In genomic region chr5:103923755-103924154, GRCm38 (mm10) we compare ENCODE assay signal across 31 mouse cellular contexts. TPM values are rescaled to one million over a fixed set of nuclear protein-coding genes. Genes with fewer than 3 reads are reported as not detected.
"Had no signal": no experiment of that assay in that cellular context is flagged by ENCODE, and none has a peak within 500 bp of the region (broad histone marks: within the 10 kb centered on the region; RNA-seq: fewer than 3 reads in every experiment).

No protein-coding gene starts in this region.

- H3K4me3 ChIP-seq: gastrocnemius, adult 2 months; heart, embryonic 10.5 days; heart, embryonic 12.5 days; hindbrain, embryonic 10.5 days; hindbrain, embryonic 12.5 days; intestine, embryonic 15.5 days; kidney, embryonic 15.5 days; layer of hippocampus, adult 2 months; left cerebral cortex, adult 2 months; limb, embryonic 10.5 days; limb, embryonic 12.5 days had no signal

- DNase-seq: gastrocnemius, adult 2 months; gastrocnemius, postnatal 10 days; gastrocnemius, postnatal 25 days; heart, postnatal 4 days; kidney, adult 18-20 months; kidney, adult 9 months; kidney, postnatal 25 days; kidney, postnatal 4 days had no signal

- H3K4me2 ChIP-seq: heart, embryonic 12.5 days; hindbrain, embryonic 12.5 days; hindbrain, embryonic 14.5 days; intestine, embryonic 15.5 days; kidney, embryonic 15.5 days; limb, embryonic 12.5 days had no signal

- H3K36me3 ChIP-seq: heart, embryonic 10.5 days; heart, embryonic 12.5 days; hindbrain, embryonic 10.5 days; hindbrain, embryonic 12.5 days; intestine, embryonic 15.5 days; kidney, embryonic 15.5 days; limb, embryonic 10.5 days; limb, embryonic 12.5 days had no signal

- ATAC-seq: hindbrain, embryonic 16.5 days; inflammation-experienced regulatory T-cells, adult 6 months; intestine, embryonic 15.5 days; intestine, postnatal 0 days had no signal

- H3K9ac ChIP-seq: heart, embryonic 12.5 days; hindbrain, embryonic 12.5 days; hindbrain, embryonic 14.5 days; intestine, embryonic 15.5 days; kidney, embryonic 15.5 days; limb, embryonic 12.5 days had no signal

- H3K27ac ChIP-seq: gastrocnemius, adult 2 months; heart, embryonic 10.5 days; hindbrain, embryonic 10.5 days; hindbrain, embryonic 12.5 days; hindbrain, embryonic 14.5 days; intestine, embryonic 15.5 days; kidney, embryonic 15.5 days; kidney, postnatal 0 days; layer of hippocampus, adult 2 months; left cerebral cortex, adult 2 months; limb, embryonic 10.5 days; limb, embryonic 12.5 days had no signal

- H3K9me3 ChIP-seq: heart, embryonic 10.5 days; heart, embryonic 12.5 days; hindbrain, embryonic 10.5 days; hindbrain, embryonic 12.5 days; intestine, embryonic 15.5 days; kidney, embryonic 15.5 days; limb, embryonic 10.5 days; limb, embryonic 12.5 days had no signal

- H3K27me3 ChIP-seq: heart, embryonic 12.5 days; intestine, embryonic 15.5 days; kidney, embryonic 15.5 days had no signal

RNA-seq across cellular contexts. Expression of gene Hsd17b13, which starts 53.5 kb away (rescaled TPM):
- total RNA-seq: gastrocnemius, adult 2 months; gastrocnemius, postnatal 25 days; granulocyte monocyte progenitor cell, adult 5-6 weeks; heart, adult 18-20 months; heart, adult 8-10 months; heart, postnatal 10 days; heart, postnatal 25 days; layer of hippocampus, adult 2 months; layer of hippocampus, postnatal 10 days; layer of hippocampus, postnatal 25 days had no signal
- polyA plus RNA-seq: heart, embryonic 10.5 days; heart, embryonic 12.5 days; heart, embryonic 14.5 days; hindbrain, embryonic 10.5 days; hindbrain, embryonic 12.5 days; hindbrain, embryonic 14.5 days; hindbrain, embryonic 16.5 days; inflammation-experienced regulatory T-cells, adult 6 months; limb, embryonic 10.5 days; limb, embryonic 12.5 days had no signal
